Comparison of ENCODE assay signal across 9 mouse cellular contexts in genomic region chr5:139510682-139511366, GRCm38 (mm10). TPM values are rescaled to one million over a fixed set of nuclear protein-coding genes. Genes with fewer than 3 reads are reported as not detected.
DNase-seq lines count a peak whose midpoint lies in the region; ATAC-seq and TF ChIP-seq lines count a peak whose summit lies in the region.
"Had no signal": no experiment of that assay in that cellular context is flagged by ENCODE, and none has a peak within 500 bp of the region (broad histone marks: within the 10 kb centered on the region; RNA-seq: fewer than 3 reads in every experiment).

No protein-coding gene starts in this region.

- WGBS in forebrain, embryonic 10.5 days: 16% methylated on average over 17 of the region's 17 CpGs

- peaks cover 25% of the 10 kb centered on the region for H3K27me3 ChIP-seq in forebrain, embryonic 10.5 days (ENCODE audit: poor library complexity, severe bottlenecking)

- no peaks in the 10 kb centered on the region for H3K36me3 ChIP-seq in forebrain, embryonic 10.5 days (replicated peaks)
- H3K36me3 ChIP-seq: heart, embryonic 13.5 days had no signal

- DNase-seq in layer of hippocampus, adult 2 months (ENCODE audit: low spot score in 2 of 2): no peak
- no peak for DNase-seq in layer of hippocampus, postnatal 36 days
- peak; percentile 23 for DNase-seq in brain, adult 2 months (ENCODE audit: low read depth, low spot score)
- peak; percentile 40 for DNase-seq in kidney, adult 9 months
- peak; percentile 55 for DNase-seq in retina, postnatal 1 day
- DNase-seq in frontal cortex, postnatal 36 days (ENCODE audit: low spot score in 2 of 2): no peak
- DNase-seq in forebrain, embryonic 10.5 days (ENCODE audit: extremely low spot score, low spot score): no peak

- TF ChIP-seq CTCF in layer of hippocampus, adult 2 months (conservative IDR thresholded peaks at IDR 0.05): peak; percentile 37

- peaks cover 7% of the 10 kb centered on the region for H3K4me1 ChIP-seq in forebrain, embryonic 10.5 days
- H3K4me1 ChIP-seq: heart, embryonic 13.5 days had no signal

- no peaks in the 10 kb centered on the region for H3K9me3 ChIP-seq in forebrain, embryonic 10.5 days
- H3K9me3 ChIP-seq: heart, embryonic 13.5 days had no signal

- H3K4me3 ChIP-seq in layer of hippocampus, adult 2 months: no peak overlapping the region
- no peak overlapping the region for H3K4me3 ChIP-seq in forebrain, embryonic 10.5 days
- H3K4me3 ChIP-seq: heart, embryonic 13.5 days had no signal

- no peak for ATAC-seq in monocyte, adult 5-6 weeks (replicated peaks; ENCODE audit: insufficient number of reproducible peaks, low FRiP score, low TSS enrichment, poor library complexity, severe bottlenecking)

- H3K27ac ChIP-seq in layer of hippocampus, adult 2 months: no peak overlapping the region
- no peak overlapping the region for H3K27ac ChIP-seq in forebrain, embryonic 10.5 days
- H3K27ac ChIP-seq: heart, embryonic 13.5 days had no signal

RNA-seq across cellular contexts. Expression of gene Zfand2a, which starts 26.5 kb away (rescaled TPM):
- total RNA-seq in layer of hippocampus, adult 2 months (2021): 10 to 100 TPM; 56.5 to 63.1 TPM
- 10 to 100 TPM; 62.5 to 66.6 TPM for total RNA-seq in layer of hippocampus, postnatal 36 days (2021)
- polyA plus RNA-seq in forebrain, embryonic 10.5 days (2016; fragmentation: Nextera tagmentation; extraction: Ambion mirVana): 9.6 and 10.2 TPM in 2 replicates
- 19.3 to 53.0 TPM (median 49.3 TPM) in 3 replicates for total RNA-seq in monocyte, adult 5-6 weeks (2017)

RNA-seq across cellular contexts. Expression of gene Uncx, which starts 32.5 kb away (rescaled TPM):
- not detected for total RNA-seq in layer of hippocampus, adult 2 months (2021)
- total RNA-seq in layer of hippocampus, postnatal 36 days (2021): under 1 TPM in 1 of 2 experiments, not detected in 1; 0.12 TPM
- polyA plus RNA-seq in forebrain, embryonic 10.5 days (2016; fragmentation: Nextera tagmentation; extraction: Ambion mirVana): 7.7 and 9.4 TPM in 2 replicates
- not detected in 3 replicates for total RNA-seq in monocyte, adult 5-6 weeks (2017)
- polyA plus RNA-seq: heart, embryonic 13.5 days had no signal

RNA-seq across cellular contexts. Expression of gene 3110082I17Rik, which starts 50.5 kb away (rescaled TPM):
- total RNA-seq in layer of hippocampus, adult 2 months (2021): 10 to 100 TPM; 17.1 to 18.1 TPM
- total RNA-seq in layer of hippocampus, postnatal 36 days (2021): 10 to 100 TPM; 15.2 to 15.7 TPM
- polyA plus RNA-seq in forebrain, embryonic 10.5 days (2016; fragmentation: Nextera tagmentation; extraction: Ambion mirVana): 69.4 and 70.5 TPM in 2 replicates
- 16.2 to 45.2 TPM (median 35.8 TPM) in 3 replicates for total RNA-seq in monocyte, adult 5-6 weeks (2017)

Comparison
In these comparisons a context has a peak if more than half of its experiments do, and no peak if none do; other contexts are left out.
1. DNase-seq: peak in brain, adult 2 months (single experiment), kidney, adult 9 months (single experiment) and retina, postnatal 1 day (single experiment); none in layer of hippocampus, adult 2 months (0 of 2), layer of hippocampus, postnatal 36 days (0 of 2), frontal cortex, postnatal 36 days (0 of 2) and forebrain, embryonic 10.5 days (single experiment).